Mouse (Mus musculus) C2C12 (cell line): ENCODE results near the gene Akap5. TPM values are rescaled to one million over a fixed set of nuclear protein-coding genes. Genes with fewer than 3 reads are reported as not detected.

Source experiments
- H3K27me3 ChIP-seq: one replicate; pipeline ENCODE4 v1.6.1; 2011; ENCODE audit not compliant: control insufficient read depth, insufficient read depth, insufficient read length
- H3K36me3 ChIP-seq: one replicate; pipeline ENCODE4 v1.6.1; 2011; ENCODE audit not compliant: control insufficient read depth, insufficient read depth
- H3K4me3 ChIP-seq: one replicate; pipeline ENCODE4 v1.5.1; 2011; ENCODE audit warnings: mild to moderate bottlenecking, control low read depth; ENCODE audit not compliant: poor library complexity, insufficient read depth, severe bottlenecking
- H3K79me2 ChIP-seq: one replicate; pipeline ENCODE4 v1.6.1; 2011; ENCODE audit not compliant: control insufficient read depth, insufficient read depth
- H3K79me3 ChIP-seq: one replicate; pipeline ENCODE4 v1.6.1; 2011; ENCODE audit warnings: low read depth, control low read depth
- H3ac ChIP-seq: one replicate; pipeline ENCODE3; 2011; ENCODE audit warnings: low read depth; ENCODE audit not compliant: control insufficient read depth, insufficient read length
- CEBPB ChIP-seq: IDR thresholded peaks from one replicate; pipeline ENCODE4 v1.6.1; 2011; ENCODE audit warnings: low read depth, mild to moderate bottlenecking, control low read depth, moderate library complexity
- CTCF ChIP-seq: IDR thresholded peaks from one replicate; pipeline ENCODE4 v1.5.1; 2011; ENCODE audit not compliant: control insufficient read depth, insufficient read depth, insufficient read length
- FOSL1 ChIP-seq: IDR thresholded peaks from one replicate; pipeline ENCODE4 v1.8.0; 2011; ENCODE audit warnings: mild to moderate bottlenecking, low read length; ENCODE audit not compliant: poor library complexity, insufficient read depth, severe bottlenecking
- MAX ChIP-seq: IDR thresholded peaks from one replicate; pipeline ENCODE4 v1.6.1; 2011; ENCODE audit warnings: mild to moderate bottlenecking, control low read depth
- MYOD1 ChIP-seq: IDR thresholded peaks from one replicate; pipeline ENCODE4 v1.6.1; 2011; ENCODE audit warnings: low read depth; ENCODE audit not compliant: control insufficient read depth, insufficient read length
- MYOG ChIP-seq: IDR thresholded peaks from one replicate; pipeline ENCODE4 v1.6.1; 2011; ENCODE audit not compliant: control insufficient read depth, insufficient read length; ENCODE audit errors: extremely low read depth
- USF1 ChIP-seq: IDR thresholded peaks from one replicate; pipeline ENCODE4 v1.6.1; 2011; ENCODE audit warnings: low read depth, mild to moderate bottlenecking, control low read depth, moderate library complexity
- polyA plus RNA-seq: library from polyadenylated mRNA; unstranded; fragments of >200 nt; fragmentation: generic; extraction: Trizol; gene quantifications from one replicate; pipeline ENCODE4 v1.2.1, GENCODE M21; 2012; ENCODE audit warnings: missing spikeins

Akap5 gene
- polyA plus RNA-seq, 1 experiment: 0.04 TPM

- H3K36me3 ChIP-seq: peaks cover 42% of the 10 kb centered on the region
Observed at GRCm38 (mm10) chr12:76326437-76327220, 1.9 kb downstream of the Akap5 start.

GRCm38 (mm10) chr12:76328567-76329354 lies 4.1 kb downstream of the Akap5 start:
- Histone ChIP-seq H3K36me3 (peaks cover 30% of the 10 kb centered on the region), H3K4me3 (no peak overlapping the region), H3K79me2 (no peaks in the 10 kb centered on the region), H3K27me3 (no peaks in the 10 kb centered on the region), H3ac (no peak overlapping the region), H3K79me3 (no peaks in the 10 kb centered on the region)
- no peak for TF ChIP-seq USF1
- TF ChIP-seq MAX: no peak
- no peak for TF ChIP-seq MYOD1
- TF ChIP-seq CEBPB: no peak
- no peak for TF ChIP-seq MYOG
- TF ChIP-seq CTCF: no peak
- no peak for TF ChIP-seq FOSL1

More at GRCm38 (mm10) chr12:76326437-76327220, 1.9 kb downstream of the Akap5 start:
- H3K27me3 ChIP-seq: no peaks in the 10 kb centered on the region
- no peaks in the 10 kb centered on the region for H3K79me2 ChIP-seq
- H3ac ChIP-seq: no peak overlapping the region
- no peak overlapping the region for H3K4me3 ChIP-seq
- TF ChIP-seq MYOG (no peak), MYOD1 (no peak), MAX (no peak)
- no peaks in the 10 kb centered on the region for H3K79me3 ChIP-seq

- Histone ChIP-seq H3ac (no peak overlapping the region), H3K79me3 (no peaks in the 10 kb centered on the region), H3K27me3 (no peaks in the 10 kb centered on the region), H3K36me3 (peaks cover 3% of the 10 kb centered on the region), H3K4me3 (no peak overlapping the region), H3K79me2 (no peaks in the 10 kb centered on the region)
- TF ChIP-seq FOSL1 (no peak), MAX (no peak), CTCF (no peak), MYOD1 (no peak), USF1 (no peak), MYOG (no peak), CEBPB (no peak)
Observed at GRCm38 (mm10) chr12:76333688-76334087, 9.0 kb downstream of the Akap5 start.

- Histone ChIP-seq H3K79me2 (no peaks in the 10 kb centered on the region), H3K27me3 (no peaks in the 10 kb centered on the region), H3K36me3 (no peaks in the 10 kb centered on the region), H3K79me3 (no peaks in the 10 kb centered on the region), H3K4me3 (no peak overlapping the region), H3ac (no peak overlapping the region)
- TF ChIP-seq MAX (no peak), CTCF (no peak), MYOG (no peak), USF1 (no peak), CEBPB (no peak), MYOD1 (no peak), FOSL1 (no peak)
Observed at GRCm38 (mm10) chr12:76335641-76336040, 10.9 kb downstream of the Akap5 start.

- H3K4me3 ChIP-seq: no peak overlapping the region
- H3K27me3 ChIP-seq: no peaks in the 10 kb centered on the region
- TF ChIP-seq MYOD1 (no peak), USF1 (no peak), CEBPB (no peak), CTCF (no peak), FOSL1 (no peak), MYOG (no peak), MAX (no peak)
- no peaks in the 10 kb centered on the region for H3K79me2 ChIP-seq
- no peak overlapping the region for H3ac ChIP-seq
- no peaks in the 10 kb centered on the region for H3K36me3 ChIP-seq
- no peaks in the 10 kb centered on the region for H3K79me3 ChIP-seq
Observed at GRCm38 (mm10) chr12:76336111-76336965, 11.6 kb downstream of the Akap5 start.

DNA sequence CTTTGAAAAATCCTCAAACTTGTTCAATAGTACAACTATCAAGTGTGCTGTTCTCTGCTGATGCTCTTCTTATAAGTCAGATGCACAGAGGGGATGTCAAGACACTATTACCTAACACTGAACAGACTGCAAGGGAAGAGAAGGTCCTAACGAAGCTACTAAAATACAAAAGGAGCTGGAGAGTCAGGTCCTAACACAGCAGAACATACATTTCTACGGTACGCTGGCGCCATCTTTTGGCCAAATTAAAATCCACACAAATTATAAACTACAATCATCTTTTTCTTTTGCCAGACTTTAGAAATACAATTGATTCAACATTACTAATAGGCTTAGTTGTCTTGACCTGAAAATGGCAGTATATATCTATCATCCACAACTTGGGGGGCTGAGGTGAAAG lies 16.4 kb downstream of the Akap5 start:
- TF ChIP-seq MYOD1: no peak
- TF ChIP-seq FOSL1: no peak
- TF ChIP-seq CEBPB: no peak
- no peak for TF ChIP-seq USF1
- TF ChIP-seq MAX: no peak
- no peak for TF ChIP-seq CTCF
- no peak for TF ChIP-seq MYOG
- H3K79me2 ChIP-seq: no peaks in the 10 kb centered on the region
- H3K79me3 ChIP-seq: no peaks in the 10 kb centered on the region
- no peak overlapping the region for H3K4me3 ChIP-seq
- H3K27me3 ChIP-seq: no peaks in the 10 kb centered on the region
- no peak overlapping the region for H3ac ChIP-seq
- no peaks in the 10 kb centered on the region for H3K36me3 ChIP-seq
